Mouse (Mus musculus): ENCODE data around the gene Tox3. TPM values are rescaled to one million over a fixed set of nuclear protein-coding genes. Genes with fewer than 3 reads are reported as not detected.
A peak's percentile ranks its signal among the peaks of the same experiment; 100 is the strongest.

The Tox3 gene
- 7.9 and 9.6 TPM in 2 replicates for polyA plus RNA-seq (2016; fragmentation: Nextera tagmentation; extraction: Ambion mirVana)

GRCm38 (mm10) chr8:90348178-90348925 is at the start of gene Tox3:
Tox3 (minus strand) TSS chr8:90348343.
- peaks cover 48% of the 10 kb centered on the region for H3K4me1 ChIP-seq
- H3K27me3 ChIP-seq (replicated peaks; ENCODE audit: low read depth, poor library complexity, severe bottlenecking): peaks cover 39% of the 10 kb centered on the region
- peak within 1 kb of the TSS; percentile 94 for H3K27ac ChIP-seq (replicated peaks)
- H3K36me3 ChIP-seq (replicated peaks): no peaks in the 10 kb centered on the region
- H3K4me3 ChIP-seq: peak within 1 kb of the TSS; percentile 86
- 6% methylated on average over 69 of the region's 89 CpGs for WGBS
- no peaks in the 10 kb centered on the region for H3K9me3 ChIP-seq
- DNase-seq (ENCODE audit: low spot score): peak; percentile 74

- Histone ChIP-seq H3K36me3 (replicated peaks) (no peaks in the 10 kb centered on the region), H3K4me1 (no peaks in the 10 kb centered on the region), H3K27me3 (replicated peaks; ENCODE audit: low read depth, poor library complexity, severe bottlenecking) (no peaks in the 10 kb centered on the region), H3K4me3 (no peak overlapping the region), H3K27ac (replicated peaks) (no peak overlapping the region), H3K9me3 (no peaks in the 10 kb centered on the region)
- no peak for DNase-seq (ENCODE audit: low spot score)
- WGBS: 81% methylated on average over 2 of the region's 2 CpGs
These were observed 44.5 kb upstream of the Tox3 start for GRCm38 (mm10) chr8:90392643-90393042.

GRCm38 (mm10) chr8:90391483-90392074 is 43.4 kb upstream of the Tox3 start:
- WGBS: 73% methylated on average over 3 of the region's 3 CpGs

GRCm38 (mm10) chr8:90390827-90391226 is 42.7 kb upstream of the Tox3 start:
- Histone ChIP-seq H3K27me3 (replicated peaks; ENCODE audit: low read depth, poor library complexity, severe bottlenecking) (no peaks in the 10 kb centered on the region), H3K36me3 (replicated peaks) (no peaks in the 10 kb centered on the region), H3K4me3 (no peak overlapping the region), H3K9me3 (no peaks in the 10 kb centered on the region), H3K27ac (replicated peaks) (no peak overlapping the region), H3K4me1 (no peaks in the 10 kb centered on the region)
- no peak for DNase-seq (ENCODE audit: low spot score)
- 91% methylated on average over 1 of the region's 1 CpGs for WGBS

More at GRCm38 (mm10) chr8:90391483-90392074, 43.4 kb upstream of the Tox3 start:
- Histone ChIP-seq H3K36me3 (replicated peaks) (no peaks in the 10 kb centered on the region), H3K4me1 (no peaks in the 10 kb centered on the region), H3K27ac (replicated peaks) (no peak overlapping the region), H3K27me3 (replicated peaks; ENCODE audit: low read depth, poor library complexity, severe bottlenecking) (no peaks in the 10 kb centered on the region), H3K4me3 (no peak overlapping the region), H3K9me3 (no peaks in the 10 kb centered on the region)
- no peak for DNase-seq (ENCODE audit: low spot score)

GRCm38 (mm10) chr8:90379064-90379463 is 30.9 kb upstream of the Tox3 start:
- no peaks in the 10 kb centered on the region for H3K36me3 ChIP-seq (replicated peaks)
- H3K4me3 ChIP-seq: no peak overlapping the region
- no peak for DNase-seq (ENCODE audit: low spot score)
- no peak overlapping the region for H3K27ac ChIP-seq (replicated peaks)
- no peaks in the 10 kb centered on the region for H3K27me3 ChIP-seq (replicated peaks; ENCODE audit: low read depth, poor library complexity, severe bottlenecking)
- WGBS: 96% methylated on average over 6 of the region's 6 CpGs
- H3K9me3 ChIP-seq: no peaks in the 10 kb centered on the region
- H3K4me1 ChIP-seq: no peaks in the 10 kb centered on the region

- no peak overlapping the region for H3K27ac ChIP-seq (replicated peaks)
- H3K36me3 ChIP-seq (replicated peaks): no peaks in the 10 kb centered on the region
- no peak overlapping the region for H3K4me3 ChIP-seq
- DNase-seq (ENCODE audit: low spot score): no peak
- H3K27me3 ChIP-seq (replicated peaks; ENCODE audit: low read depth, poor library complexity, severe bottlenecking): no peaks in the 10 kb centered on the region
- no peaks in the 10 kb centered on the region for H3K4me1 ChIP-seq
- WGBS: 93% methylated on average over 3 of the region's 3 CpGs
- no peaks in the 10 kb centered on the region for H3K9me3 ChIP-seq
These were observed 29.9 kb upstream of the Tox3 start for GRCm38 (mm10) chr8:90378036-90378435.

- Histone ChIP-seq H3K27me3 (replicated peaks; ENCODE audit: low read depth, poor library complexity, severe bottlenecking) (no peaks in the 10 kb centered on the region), H3K4me1 (no peaks in the 10 kb centered on the region), H3K36me3 (replicated peaks) (no peaks in the 10 kb centered on the region), H3K9me3 (no peaks in the 10 kb centered on the region), H3K4me3 (no peak overlapping the region), H3K27ac (replicated peaks) (no peak overlapping the region)
- 87% methylated on average over 10 of the region's 10 CpGs for WGBS
- DNase-seq (ENCODE audit: low spot score): no peak
These were observed 23.6 kb upstream of the Tox3 start for GRCm38 (mm10) chr8:90371611-90372222.

GRCm38 (mm10) chr8:90369876-90370275 is 21.7 kb upstream of the Tox3 start:
- H3K36me3 ChIP-seq (replicated peaks): no peaks in the 10 kb centered on the region
- no peak for DNase-seq (ENCODE audit: low spot score)
- H3K27me3 ChIP-seq (replicated peaks; ENCODE audit: low read depth, poor library complexity, severe bottlenecking): no peaks in the 10 kb centered on the region
- no peaks in the 10 kb centered on the region for H3K4me1 ChIP-seq
- 48% methylated on average over 3 of the region's 3 CpGs for WGBS
- no peak overlapping the region for H3K4me3 ChIP-seq
- no peak overlapping the region for H3K27ac ChIP-seq (replicated peaks)
- no peaks in the 10 kb centered on the region for H3K9me3 ChIP-seq

- no peaks in the 10 kb centered on the region for H3K9me3 ChIP-seq
- H3K4me3 ChIP-seq: no peak overlapping the region
- H3K27ac ChIP-seq (replicated peaks): no peak overlapping the region
- DNase-seq (ENCODE audit: low spot score): no peak
- H3K36me3 ChIP-seq (replicated peaks): no peaks in the 10 kb centered on the region
- peaks cover 11% of the 10 kb centered on the region; the same call in 1 of the 2 replicates for H3K4me1 ChIP-seq
- peaks cover under 1% of the 10 kb centered on the region for H3K27me3 ChIP-seq (replicated peaks; ENCODE audit: low read depth, poor library complexity, severe bottlenecking)
- WGBS: 85% methylated on average over 3 of the region's 3 CpGs
These were observed 8.6 kb upstream of the Tox3 start for GRCm38 (mm10) chr8:90356729-90357128.

- Histone ChIP-seq H3K4me1 (peaks cover 22% of the 10 kb centered on the region), H3K4me3 (no peak overlapping the region), H3K36me3 (replicated peaks) (no peaks in the 10 kb centered on the region), H3K9me3 (no peaks in the 10 kb centered on the region), H3K27ac (replicated peaks) (no peak overlapping the region), H3K27me3 (replicated peaks; ENCODE audit: low read depth, poor library complexity, severe bottlenecking) (peaks cover 16% of the 10 kb centered on the region)
- 85% methylated on average over 3 of the region's 3 CpGs for WGBS
- no peak for DNase-seq (ENCODE audit: low spot score)
These were observed 6.6 kb upstream of the Tox3 start for GRCm38 (mm10) chr8:90354782-90355181.

- Histone ChIP-seq H3K9me3 (no peaks in the 10 kb centered on the region), H3K27ac (replicated peaks) (no peak overlapping the region), H3K27me3 (replicated peaks; ENCODE audit: low read depth, poor library complexity, severe bottlenecking) (peaks cover 23% of the 10 kb centered on the region), H3K4me3 (no peak overlapping the region), H3K36me3 (replicated peaks) (no peaks in the 10 kb centered on the region), H3K4me1 (peaks cover 29% of the 10 kb centered on the region)
- 54% methylated on average over 16 of the region's 16 CpGs for WGBS
- no peak for DNase-seq (ENCODE audit: low spot score)
These were observed 5.9 kb upstream of the Tox3 start for GRCm38 (mm10) chr8:90353960-90354540.

GRCm38 (mm10) chr8:90353499-90353898 is 5.4 kb upstream of the Tox3 start:
- Histone ChIP-seq H3K36me3 (replicated peaks) (no peaks in the 10 kb centered on the region), H3K4me3 (no peak overlapping the region), H3K4me1 (peaks cover 35% of the 10 kb centered on the region), H3K9me3 (no peaks in the 10 kb centered on the region), H3K27ac (replicated peaks) (no peak overlapping the region), H3K27me3 (replicated peaks; ENCODE audit: low read depth, poor library complexity, severe bottlenecking) (peaks cover 29% of the 10 kb centered on the region)
- no peak for DNase-seq (ENCODE audit: low spot score)
- 46% methylated on average over 2 of the region's 2 CpGs for WGBS
